Mouse (Mus musculus): ENCODE results near the gene Prex1.
A peak's percentile ranks its signal among the peaks of the same experiment; 100 is the strongest.

The Prex1 gene

GRCm38 (mm10) chr2:166631621-166632171 is 81.9 kb downstream of the Prex1 start:
- no peak for DNase-seq

- no peak for DNase-seq
Measured at GRCm38 (mm10) chr2:166631189-166631588, 82.4 kb downstream of the Prex1 start.

- DNase-seq = peak; percentile 68 to 73
Measured at GRCm38 (mm10) chr2:166629941-166630674, 83.5 kb downstream of the Prex1 start.

DNA sequence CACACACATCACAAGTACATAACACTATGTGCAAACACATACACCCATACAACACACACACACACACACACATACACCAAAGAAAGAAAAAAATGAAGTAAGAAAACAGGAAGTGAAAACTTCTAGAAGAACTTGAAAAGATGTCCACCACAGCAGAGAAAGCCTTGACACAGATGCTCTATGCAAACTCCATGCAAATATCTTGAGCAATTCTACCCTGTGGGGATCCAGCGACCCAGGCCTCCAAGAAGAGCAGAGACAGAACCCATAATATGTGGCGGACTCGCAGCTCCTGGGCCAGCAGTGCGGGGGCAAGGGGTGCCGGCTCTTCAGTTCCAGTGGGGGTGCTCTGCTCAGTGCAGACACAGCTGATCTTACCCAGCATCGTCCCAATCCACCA is 86.1 kb downstream of the Prex1 start:
- DNase-seq = peak; percentile 69 to 75

DNA sequence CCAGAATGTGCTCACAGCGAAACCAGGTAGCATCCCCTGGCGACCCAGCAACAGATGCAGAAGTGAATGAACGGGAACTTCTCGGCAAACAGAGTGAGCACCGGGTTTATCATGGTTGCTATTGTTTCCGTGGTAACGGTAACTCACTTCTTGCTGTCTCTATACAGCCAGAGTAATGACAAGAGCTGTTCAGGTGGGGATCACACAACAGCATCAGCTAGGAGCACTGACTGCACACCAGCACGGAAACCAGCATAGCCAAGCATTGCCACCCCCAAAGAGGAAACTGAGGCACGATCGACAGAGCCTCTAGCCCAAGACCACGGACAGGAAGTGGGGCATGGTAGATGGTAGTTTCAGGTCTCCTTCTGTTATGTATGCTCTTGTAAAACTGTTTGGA is 88.4 kb downstream of the Prex1 start:
- DNase-seq = peak; percentile 57 to 65

DNA sequence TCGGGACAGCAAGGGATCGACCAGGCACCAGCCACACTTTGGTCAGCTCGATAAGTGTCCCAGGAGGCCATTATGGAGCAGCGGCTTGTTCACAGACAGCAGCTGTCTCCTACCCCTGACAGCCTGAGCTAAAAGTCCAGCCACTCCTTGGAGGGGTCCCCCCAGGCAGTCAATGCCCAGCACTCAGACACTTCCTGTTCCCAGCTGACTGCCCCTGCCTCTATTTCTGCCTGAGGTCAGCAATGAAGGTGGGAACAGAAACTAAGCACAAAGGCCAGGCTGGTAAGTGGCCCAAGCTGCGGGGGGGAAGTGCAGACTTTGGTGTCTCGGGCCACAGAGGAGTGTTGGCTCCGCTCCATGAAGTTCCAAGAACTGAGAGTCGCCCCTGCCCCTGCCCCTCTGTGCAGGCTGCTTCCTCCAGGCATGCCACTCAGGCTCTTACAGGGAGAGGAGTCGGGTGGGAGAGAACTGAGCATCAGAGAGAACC is 90.5 kb downstream of the Prex1 start:
- peak; percentile 34 to 36 for DNase-seq

DNA sequence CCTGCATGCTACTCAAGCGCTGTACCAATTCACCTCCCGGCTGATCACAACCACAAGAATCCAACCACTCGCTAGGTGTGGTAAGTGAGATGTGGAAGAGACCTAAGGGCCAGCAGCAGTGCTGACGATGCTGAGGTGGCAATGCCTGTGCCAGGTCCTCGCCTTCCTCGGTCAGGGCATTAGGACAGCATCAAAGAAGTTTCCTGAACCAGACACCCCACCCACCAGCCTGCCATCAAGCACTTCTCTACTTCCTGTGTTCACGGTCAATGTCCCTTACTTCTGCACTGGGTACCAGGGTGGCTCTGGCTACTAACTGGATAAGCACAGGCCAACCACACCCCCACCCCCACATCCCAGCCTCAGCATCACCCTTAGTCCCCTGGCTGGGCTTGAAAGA is 91.0 kb downstream of the Prex1 start:
- DNase-seq = peak; percentile 47

GRCm38 (mm10) chr2:166622079-166622478 is 91.6 kb downstream of the Prex1 start:
- no peak for DNase-seq

GRCm38 (mm10) chr2:166620529-166621466 is 92.8 kb downstream of the Prex1 start:
- peak; percentile 75 to 77 for DNase-seq

DNA sequence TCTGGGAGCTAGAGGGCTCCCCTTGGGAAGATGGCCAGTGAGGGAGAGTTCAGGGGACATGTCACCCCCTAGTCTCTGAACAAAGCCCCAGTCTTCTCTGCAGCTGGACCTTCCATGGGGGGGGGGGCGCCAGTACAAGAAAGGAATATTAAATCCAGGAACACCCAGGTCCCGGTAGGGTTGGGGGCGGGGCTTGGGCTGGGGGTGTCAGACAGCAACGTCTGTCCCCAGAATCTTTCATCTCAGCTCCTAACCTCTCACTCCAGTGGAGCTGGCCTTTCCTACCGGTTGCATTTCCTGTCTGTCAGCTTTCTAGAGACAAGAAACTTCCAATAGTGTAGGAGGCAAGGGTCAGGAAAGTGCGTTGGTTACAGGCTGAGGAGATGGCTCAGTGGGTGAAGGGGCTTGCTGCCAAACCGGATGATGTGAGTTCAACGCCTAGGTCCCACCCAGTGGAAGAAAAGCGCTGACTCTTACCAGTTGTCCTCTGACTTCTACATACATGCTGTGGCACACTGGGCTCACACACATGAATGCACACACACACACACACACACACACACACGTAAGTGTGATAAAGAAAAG is 93.6 kb downstream of the Prex1 start:
- no peak for DNase-seq

DNA sequence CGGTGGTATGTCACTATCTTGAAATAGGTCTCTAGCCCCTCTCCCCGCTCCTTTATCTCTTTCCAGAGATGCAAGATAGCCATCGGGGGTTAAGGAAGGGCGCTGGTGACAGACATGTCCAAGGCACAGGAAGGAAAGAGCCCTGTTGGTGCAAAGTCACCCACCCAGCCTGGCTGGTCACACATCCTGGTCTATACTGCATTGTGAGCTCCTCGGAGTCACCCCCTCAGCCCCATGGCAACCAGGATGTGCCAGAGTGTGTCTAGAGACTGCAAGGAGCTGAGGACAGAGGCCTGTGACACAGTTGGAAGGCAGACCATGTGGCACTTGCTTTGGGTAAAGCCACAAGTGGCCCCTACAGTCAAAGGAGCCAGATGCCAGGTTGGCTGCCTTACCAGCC is 94.4 kb downstream of the Prex1 start:
- no peak for DNase-seq

- peak; percentile 80 to 86 for DNase-seq
Measured at GRCm38 (mm10) chr2:166617706-166618105, 95.9 kb downstream of the Prex1 start.

- DNase-seq = no peak
Measured at GRCm38 (mm10) chr2:166615338-166616075, 98.1 kb downstream of the Prex1 start.

DNA sequence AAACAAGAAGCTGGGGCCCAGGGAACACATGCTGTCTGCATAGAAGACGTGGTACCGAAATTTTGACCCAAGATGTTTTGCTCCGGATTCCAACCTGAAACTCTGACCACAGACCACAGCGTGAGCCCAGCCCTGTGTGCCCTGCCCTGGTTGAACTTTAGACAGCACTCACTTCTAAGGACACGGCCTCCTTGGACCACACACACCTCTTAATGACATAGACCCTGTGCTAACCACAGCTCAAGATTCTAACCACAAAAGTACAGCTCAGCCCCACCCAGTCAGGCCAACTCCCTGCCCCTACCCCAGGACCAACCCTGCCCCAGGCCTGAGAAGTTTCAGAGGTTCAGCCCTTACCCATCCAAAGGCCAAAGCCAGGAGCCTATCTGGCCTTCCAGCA is 103.4 kb downstream of the Prex1 start:
- no peak for DNase-seq

DNA sequence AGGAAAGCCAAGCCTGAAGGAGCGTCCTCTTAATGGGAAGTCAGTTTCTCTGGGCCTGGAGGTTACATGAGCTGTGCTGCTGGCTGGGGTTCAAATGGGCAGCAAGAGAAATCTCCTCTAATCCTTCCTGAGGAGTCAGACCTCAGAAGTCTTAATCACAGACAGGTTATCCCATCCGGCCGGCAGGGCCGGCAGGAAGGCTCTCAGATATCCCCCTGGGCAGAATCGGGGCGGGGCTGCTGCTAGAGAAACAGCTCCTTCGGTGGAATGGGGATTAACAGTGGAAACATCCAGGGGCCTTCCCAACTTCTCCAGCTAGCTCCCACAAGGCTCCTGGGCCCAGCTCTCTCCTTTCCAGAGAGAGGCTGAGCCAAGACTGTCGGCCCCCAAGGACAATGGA is 105.1 kb downstream of the Prex1 start:
- no peak for DNase-seq

- no peak for DNase-seq
Measured at GRCm38 (mm10) chr2:166606481-166607245, 107.0 kb downstream of the Prex1 start.

DNA sequence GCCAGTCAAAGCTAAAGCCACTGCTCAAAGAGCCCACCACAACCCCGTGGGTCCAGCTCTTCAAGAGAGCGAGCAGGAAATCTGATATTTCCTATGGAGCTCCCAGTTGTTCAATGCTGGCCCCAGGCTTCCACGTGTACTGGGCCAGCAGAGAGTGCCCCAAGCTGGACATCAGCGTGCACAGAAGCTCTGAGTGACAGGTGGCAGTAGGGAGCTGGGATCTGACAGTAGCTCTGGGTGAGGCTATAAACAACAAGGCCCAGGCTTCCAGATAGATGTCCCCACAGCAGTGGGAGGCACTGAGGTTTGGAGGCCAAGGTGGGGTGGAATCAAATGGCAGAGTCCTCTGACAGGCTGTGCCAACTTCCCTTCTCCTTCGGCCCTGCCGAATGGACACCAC is 107.6 kb downstream of the Prex1 start:
- DNase-seq = no peak

- no peak for DNase-seq
Measured at GRCm38 (mm10) chr2:166605164-166605831, 108.3 kb downstream of the Prex1 start.

DNA sequence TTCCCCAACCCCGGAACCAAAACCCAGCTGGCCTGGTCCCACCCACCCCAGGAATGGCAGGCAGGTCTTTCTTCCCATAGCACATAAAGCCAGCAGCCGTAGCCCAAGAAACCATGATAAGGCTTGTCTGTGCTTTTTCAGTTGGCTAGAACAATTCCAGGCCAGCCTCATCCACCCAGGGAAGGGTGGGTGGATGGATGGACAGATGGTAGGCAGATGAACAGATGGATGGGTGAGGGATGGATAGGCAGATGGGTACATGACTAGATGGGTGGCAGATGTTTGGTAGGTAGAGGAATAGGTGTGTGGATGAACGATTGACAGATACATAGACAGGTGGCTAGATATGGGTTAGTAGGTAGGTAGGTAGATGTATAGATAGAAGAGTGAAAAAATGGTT is 110.7 kb downstream of the Prex1 start:
- DNase-seq = no peak

- DNase-seq = no peak
Measured at GRCm38 (mm10) chr2:166601420-166601819, 112.2 kb downstream of the Prex1 start.

Measured in B cell, adult 2 months (primary cell).